Mouse (Mus musculus): ENCODE measurements around the gene Ccnl2. TPM values are rescaled to one million over a fixed set of nuclear protein-coding genes. Genes with fewer than 3 reads are reported as not detected.
A peak's percentile ranks its signal among the peaks of the same experiment; 100 is the strongest.
"Not testable (repeated sequence)": the region's sequence is repeated elsewhere in the genome, so short reads cannot be mapped to it uniquely, and the experiment has no call there.

Ccnl2 gene
- polyA plus RNA-seq, 1 experiment from 2014 or later: 55.5 TPM

DNA sequence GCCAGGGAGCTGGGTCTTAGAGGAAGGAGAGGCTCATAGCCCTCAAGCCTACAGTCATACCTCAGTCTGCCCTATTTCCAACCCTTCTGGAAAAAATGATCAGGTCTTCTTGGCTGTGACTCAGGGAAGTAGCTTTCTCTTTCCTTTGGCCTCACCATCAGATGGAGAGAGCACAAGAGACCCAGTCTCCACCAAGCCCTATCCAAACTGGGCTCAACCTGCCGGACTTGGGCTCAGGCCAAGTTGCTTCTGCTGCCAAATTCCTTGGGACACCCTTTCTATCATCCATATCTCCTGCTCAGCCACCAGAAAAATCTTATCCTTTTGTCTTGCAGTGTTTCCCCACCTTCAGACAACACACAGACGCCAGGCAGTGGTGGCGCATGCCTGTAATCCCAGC lies 36.4 kb upstream of the Ccnl2 start:
- ChIA-PET CTCF (interaction anchor here (0.9 kb wide), 1 partner anchor 8 kb away, joined by 4 read pairs; no protein-coding TSS in a partner anchor), POLR2A (interaction anchor here (1.2 kb wide), 1 partner anchor 8 kb away, joined by 3 read pairs; no protein-coding TSS in a partner anchor)
- ATAC-seq (no peak), DNase-seq (ENCODE audit: low read depth, low spot score) (no peak)
- in situ Hi-C loops (cut with MboI; ENCODE audit: low pct_unique_long_range_greater_than_20kb): loop anchor here (10.0 kb wide), 1 partner anchor 291 kb away; no protein-coding TSS in a partner anchor
- H3K27me3 ChIP-seq: no peaks in the 10 kb centered on the region
- TF ChIP-seq CTCF (IDR thresholded peaks at IDR 0.05): no peak

DNA sequence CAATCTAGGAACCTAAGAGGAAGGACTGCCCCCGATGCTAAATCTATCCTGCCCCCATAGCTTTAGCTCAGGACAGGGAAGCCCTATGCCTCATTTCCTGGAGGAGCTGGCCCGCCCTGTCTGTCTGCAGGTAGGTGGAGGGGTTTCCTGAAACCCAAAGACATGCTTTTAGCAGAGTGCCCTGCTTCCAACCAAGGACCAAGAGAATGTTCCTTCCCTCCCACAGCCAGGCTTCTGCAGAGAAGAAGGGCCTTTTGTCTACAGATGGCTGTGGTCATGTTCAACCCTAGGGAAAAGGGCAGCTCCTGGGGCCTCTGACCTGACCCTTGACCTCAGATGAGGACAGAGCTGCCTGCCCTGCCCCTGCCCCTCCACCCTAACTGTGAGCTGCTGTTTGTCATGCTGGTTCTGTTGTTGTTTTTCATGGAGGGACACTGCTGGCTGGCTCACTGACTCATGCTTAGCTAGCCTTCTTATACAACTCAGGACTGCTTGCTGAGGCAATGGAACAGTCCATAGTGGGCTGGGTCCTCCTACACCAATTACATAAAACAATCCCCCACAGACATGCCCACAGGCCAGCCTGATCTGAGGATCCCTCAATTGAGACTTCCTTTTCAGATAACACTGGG lies 35.5 kb upstream of the Ccnl2 start:
- ChIA-PET CTCF (interaction anchor here (1.4 kb wide), 1 partner anchor 55 kb away, joined by 3 read pairs; no protein-coding TSS in a partner anchor), POLR2A (no interaction called here)
- in situ Hi-C loops (cut with MboI; ENCODE audit: low pct_unique_long_range_greater_than_20kb): loop anchor here (10.0 kb wide), 1 partner anchor 292 kb away; no protein-coding TSS in a partner anchor
- ATAC-seq: no peak
- H3K27me3 ChIP-seq: no peaks in the 10 kb centered on the region
- no peak for DNase-seq (ENCODE audit: low read depth, low spot score)
- TF ChIP-seq CTCF (IDR thresholded peaks at IDR 0.05): no peak

DNA sequence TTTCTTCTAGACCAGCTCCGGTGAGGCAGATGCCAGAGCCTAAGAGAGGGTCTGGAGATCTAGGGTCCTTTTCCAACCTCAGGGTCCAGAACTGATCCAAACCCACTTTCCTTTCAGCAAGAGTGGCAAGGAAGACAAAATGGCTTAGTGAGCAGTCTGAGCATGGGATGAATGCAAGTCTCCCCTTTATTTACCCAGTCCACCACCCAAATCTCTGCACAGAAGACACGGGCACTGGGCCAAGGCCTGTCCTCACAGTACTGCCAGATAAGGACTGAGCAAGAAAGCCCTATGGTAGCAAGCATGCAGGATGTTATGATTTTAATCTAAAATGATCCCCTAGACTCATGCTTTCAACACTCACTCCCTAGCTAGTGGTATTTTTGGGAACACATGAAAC lies 34.5 kb upstream of the Ccnl2 start:
- TF ChIP-seq CTCF (IDR thresholded peaks at IDR 0.05): no peak
- in situ Hi-C loops (cut with MboI; ENCODE audit: low pct_unique_long_range_greater_than_20kb): loop anchor here (10.0 kb wide), 1 partner anchor 293 kb away; no protein-coding TSS in a partner anchor
- ChIA-PET POLR2A (no interaction called here), CTCF (no interaction called here)
- DNase-seq (ENCODE audit: low read depth, low spot score) (no peak), ATAC-seq (no peak)
- no peaks in the 10 kb centered on the region for H3K27me3 ChIP-seq

- POLR2A ChIA-PET: no interaction called here
- CTCF ChIA-PET: no interaction called here
- in situ Hi-C loops (cut with MboI; ENCODE audit: low pct_unique_long_range_greater_than_20kb): loop anchor here (10.0 kb wide), 1 partner anchor 295 kb away; no protein-coding TSS in a partner anchor
- no peaks in the 10 kb centered on the region for H3K27me3 ChIP-seq
- ATAC-seq: no peak
- no peak for TF ChIP-seq CTCF (IDR thresholded peaks at IDR 0.05)
- no peak for DNase-seq (ENCODE audit: low read depth, low spot score)
Measured at GRCm38 (mm10) chr4:155779498-155779897, 32.8 kb upstream of the Ccnl2 start.

DNA sequence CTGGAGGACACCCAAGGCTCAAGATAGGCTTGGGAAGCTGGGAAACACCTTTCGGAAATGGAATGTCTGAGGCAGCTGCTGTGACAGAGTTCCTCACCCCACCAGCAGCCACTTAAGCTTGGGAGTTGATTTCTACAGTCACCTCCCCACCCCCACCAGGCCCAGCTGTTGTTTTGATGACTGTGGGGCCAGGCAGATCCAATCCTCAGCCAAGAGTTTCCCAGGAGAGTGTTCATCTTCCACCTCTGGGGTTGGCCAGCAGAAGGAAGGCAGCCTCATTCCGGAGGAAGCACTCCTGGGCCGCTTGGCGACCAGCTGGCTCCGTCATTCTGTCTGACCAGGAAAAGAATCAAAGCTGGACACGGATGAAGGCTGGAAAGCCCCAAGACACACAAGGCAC lies 31.4 kb upstream of the Ccnl2 start:
- DNase-seq (ENCODE audit: low read depth, low spot score) (no peak), ATAC-seq (no peak)
- H3K27me3 ChIP-seq: no peaks in the 10 kb centered on the region
- ChIA-PET CTCF (interaction anchor here (1.2 kb wide), 1 partner anchor 22 kb away, joined by 4 read pairs; the partner anchor contains the start of gene Mrpl20), POLR2A (no interaction called here)
- no peak for TF ChIP-seq CTCF (IDR thresholded peaks at IDR 0.05)
- in situ Hi-C loops (cut with MboI; ENCODE audit: low pct_unique_long_range_greater_than_20kb): no loop called here

- no peak for TF ChIP-seq CTCF (IDR thresholded peaks at IDR 0.05)
- ATAC-seq (no peak), DNase-seq (ENCODE audit: low read depth, low spot score) (no peak)
- POLR2A ChIA-PET: interaction anchor here (0.7 kb wide), 1 partner anchor 8 kb away, joined by 3 read pairs; no protein-coding TSS in a partner anchor
- no peaks in the 10 kb centered on the region for H3K27me3 ChIP-seq
- in situ Hi-C loops (cut with MboI; ENCODE audit: low pct_unique_long_range_greater_than_20kb): no loop called here
- CTCF ChIA-PET: interaction anchor here (0.9 to 1.6 kb wide), 4 partner anchors 8 to 23 kb away, joined by 3 to 4 read pairs (median 4); partner anchors contain the start of genes Atad3a and Mrpl20
Measured at GRCm38 (mm10) chr4:155783486-155784080, 28.7 kb upstream of the Ccnl2 start.

DNA sequence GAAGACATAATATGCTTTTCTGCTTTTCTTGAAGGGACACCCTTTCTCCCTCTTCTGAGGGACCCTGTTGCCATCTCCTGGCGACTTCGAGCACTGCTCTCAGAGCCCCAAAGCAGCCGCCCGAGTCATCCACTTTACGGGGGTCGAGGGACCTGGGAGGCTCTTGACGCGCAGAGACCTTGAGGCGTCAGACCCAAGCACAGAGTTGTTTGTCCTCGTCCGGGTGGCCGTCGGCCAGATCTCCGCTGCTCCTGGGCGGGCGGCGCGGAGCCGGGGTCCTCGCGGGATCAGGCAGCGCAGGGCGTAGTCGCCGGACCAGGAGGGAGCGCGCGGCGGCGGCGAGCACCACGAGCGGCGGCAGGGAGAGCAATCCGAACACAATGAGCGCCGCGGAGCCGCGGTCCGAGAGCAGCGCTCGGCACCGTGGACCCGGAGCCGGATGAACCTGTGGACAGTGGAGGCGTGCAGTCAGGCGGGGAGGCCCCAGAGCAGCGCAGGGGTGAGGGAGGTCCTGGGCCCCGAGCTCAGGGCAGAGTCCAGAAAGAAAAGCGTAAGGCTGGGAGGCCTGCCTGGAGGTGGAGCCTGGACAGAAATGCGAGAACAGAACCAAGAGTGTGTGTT lies 28.1 kb upstream of the Ccnl2 start:
- DNase-seq (ENCODE audit: low read depth, low spot score): no peak
- POLR2A ChIA-PET: interaction anchor here (0.7 kb wide), 1 partner anchor 9 kb away, joined by 3 read pairs; no protein-coding TSS in a partner anchor

DNA sequence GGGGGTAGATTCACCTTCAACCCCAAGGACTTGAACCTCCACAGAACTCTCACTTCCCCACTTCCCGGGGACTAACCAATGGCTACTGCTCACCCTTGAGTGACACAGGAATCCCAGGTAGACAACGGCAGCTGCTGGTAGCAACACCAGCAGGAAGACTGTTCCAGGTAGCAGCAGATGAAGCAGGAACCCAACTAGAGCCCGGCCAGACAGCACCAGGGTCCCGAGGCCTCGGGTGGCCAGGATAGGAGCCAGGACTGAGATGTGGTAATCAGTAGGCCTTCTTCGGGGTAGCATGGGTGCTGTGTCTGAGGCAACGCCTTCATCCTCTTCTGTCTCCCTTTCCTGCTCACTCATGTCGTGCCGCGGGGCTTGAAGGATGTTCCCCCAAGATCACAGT lies 27.0 kb upstream of the Ccnl2 start:
- ChIA-PET CTCF (interaction anchor here (1.1 kb wide), 1 partner anchor 13 kb away, joined by 3 read pairs; no protein-coding TSS in a partner anchor), POLR2A (no interaction called here)
- TF ChIP-seq CTCF (IDR thresholded peaks at IDR 0.05): no peak
- in situ Hi-C loops (cut with MboI; ENCODE audit: low pct_unique_long_range_greater_than_20kb): no loop called here
- no peaks in the 10 kb centered on the region for H3K27me3 ChIP-seq
- DNase-seq (ENCODE audit: low read depth, low spot score) (no peak), ATAC-seq (no peak)

More for the DNA sequence above, 28.1 kb upstream of the Ccnl2 start:
- CTCF ChIA-PET: interaction anchor here (1.0 to 1.6 kb wide), 4 partner anchors 9 to 19 kb away, joined by 3 to 4 read pairs (median 4); partner anchors contain the start of gene Mrpl20
- in situ Hi-C loops (cut with MboI; ENCODE audit: low pct_unique_long_range_greater_than_20kb): no loop called here
- no peak for ATAC-seq
- peak; percentile 81 for TF ChIP-seq CTCF (IDR thresholded peaks at IDR 0.05)
- H3K27me3 ChIP-seq: no peaks in the 10 kb centered on the region

- no peaks in the 10 kb centered on the region for H3K27me3 ChIP-seq
- DNase-seq (ENCODE audit: low read depth, low spot score) (no peak), ATAC-seq (no peak)
- TF ChIP-seq CTCF (IDR thresholded peaks at IDR 0.05): no peak
- in situ Hi-C loops (cut with MboI; ENCODE audit: low pct_unique_long_range_greater_than_20kb): no loop called here
- ChIA-PET CTCF (no interaction called here), POLR2A (no interaction called here)
Measured at GRCm38 (mm10) chr4:155785819-155786218, 26.5 kb upstream of the Ccnl2 start, which contains the start of gene Tmem88b. Gene Tmem88b, minus strand, starts transcription at chr4:155785874.

- ATAC-seq (no peak), DNase-seq (ENCODE audit: low read depth, low spot score) (no peak)
- ChIA-PET CTCF (no interaction called here), POLR2A (no interaction called here)
- TF ChIP-seq CTCF (IDR thresholded peaks at IDR 0.05): no peak
- no peaks in the 10 kb centered on the region for H3K27me3 ChIP-seq
- in situ Hi-C loops (cut with MboI; ENCODE audit: low pct_unique_long_range_greater_than_20kb): no loop called here
Measured at GRCm38 (mm10) chr4:155788300-155788699, 24.0 kb upstream of the Ccnl2 start.

DNA sequence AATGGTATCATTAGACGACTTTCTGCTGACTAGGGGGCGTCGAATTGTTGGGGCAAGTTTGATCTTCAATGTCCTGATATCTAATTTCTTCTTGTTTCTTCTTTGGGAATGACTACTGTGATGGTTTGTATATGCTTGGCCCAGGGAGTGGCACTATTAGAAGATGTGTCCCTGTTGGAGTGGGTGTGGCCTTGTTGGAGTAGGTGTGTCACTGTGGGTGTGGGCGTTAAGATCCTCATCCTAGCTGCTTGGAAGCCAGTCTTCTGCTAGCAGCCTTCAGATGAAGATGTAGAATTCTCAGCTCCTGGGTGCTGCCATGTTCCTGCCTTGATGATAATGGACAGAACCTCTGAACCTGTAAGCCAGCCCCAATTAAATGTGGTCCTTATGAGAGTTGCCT lies 23.5 kb upstream of the Ccnl2 start:
- POLR2A ChIA-PET; H3K27me3 ChIP-seq; CTCF ChIA-PET; in situ Hi-C loops (cut with MboI; ENCODE audit: low pct_unique_long_range_greater_than_20kb); DNase-seq (ENCODE audit: low read depth, low spot score); ATAC-seq: not testable (repeated sequence)

Measured in Patski (cell line).